Mouse (Mus musculus): Measurements from ENCODE around the gene Gna14. TPM values are rescaled to one million over a fixed set of nuclear protein-coding genes. Genes with fewer than 3 reads are reported as not detected.

The Gna14 gene
- polyA plus RNA-seq, 1 experiment from 2014 or later: 1.4 TPM

- peaks cover 10% of the 10 kb centered on the region for H3K4me1 ChIP-seq
- H3K27ac ChIP-seq (replicated peaks): 0 out of 2 replicates have a peak overlapping the region, but pooled peaks have one; percentile 26
- H3K36me3 ChIP-seq (replicated peaks): no peaks in the 10 kb centered on the region
- no peaks in the 10 kb centered on the region for H3K27me3 ChIP-seq (replicated peaks; ENCODE audit: low read depth, poor library complexity, severe bottlenecking)
- 30% methylated on average over 14 of the region's 14 CpGs for WGBS
- no peak for DNase-seq (ENCODE audit: low spot score)
- H3K9me3 ChIP-seq: no peaks in the 10 kb centered on the region
- no peak overlapping the region for H3K4me3 ChIP-seq
Observed at GRCm38 (mm10) chr19:16625610-16626395, 190.2 kb downstream of the Gna14 start.

Data from embryonic facial prominence, embryonic 10.5 days (tissue).